Mouse (Mus musculus): Measurements from ENCODE around the gene 4833423E24Rik.
A peak's percentile ranks its signal among the peaks of the same experiment; 100 is the strongest.

The 4833423E24Rik gene

DNA sequence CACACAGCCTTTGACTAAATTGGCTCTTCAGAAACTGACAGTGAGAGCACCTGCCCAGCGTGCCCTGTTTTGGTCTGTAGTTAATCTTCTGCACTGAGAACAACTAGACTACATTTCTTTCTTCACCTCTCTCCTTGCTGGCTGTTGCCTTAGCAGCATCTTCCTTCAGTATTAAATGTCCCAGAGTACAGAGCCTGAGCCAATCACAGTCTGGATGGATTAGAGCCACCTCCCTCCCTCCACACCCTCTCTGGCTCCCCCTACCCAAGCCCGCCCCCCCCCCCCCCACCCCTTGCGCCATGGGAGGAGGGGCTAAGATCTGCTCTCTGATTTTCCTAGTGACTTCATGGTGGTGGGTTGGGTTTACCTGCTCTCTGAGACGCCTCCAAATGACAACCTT, at the start of gene 4833423E24Rik:
4833423E24Rik (minus strand) TSS at position 146 of the 400 bp plus-strand sequence.
- DNase-seq = peak; percentile 6

DNA sequence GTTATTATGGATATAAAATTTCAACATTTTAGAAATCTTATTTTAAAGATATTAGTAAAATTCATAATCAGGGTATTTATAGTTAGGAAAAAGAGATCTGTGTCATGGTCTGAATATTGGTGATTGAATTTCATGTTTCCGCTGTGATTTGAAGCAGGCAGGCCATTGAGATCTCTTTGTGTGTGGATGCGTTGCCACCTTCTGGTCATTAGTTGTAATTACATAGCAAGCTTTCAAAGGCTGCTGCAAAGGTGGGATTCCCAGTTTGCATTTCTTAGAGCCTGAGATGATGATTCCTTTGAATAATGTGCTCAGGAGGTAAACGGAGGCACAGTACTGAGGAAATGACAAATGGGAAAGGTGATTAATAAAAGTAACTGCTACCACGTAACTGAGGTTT, 42.4 kb upstream of the 4833423E24Rik start:
- peak; percentile 64 for DNase-seq

DNA sequence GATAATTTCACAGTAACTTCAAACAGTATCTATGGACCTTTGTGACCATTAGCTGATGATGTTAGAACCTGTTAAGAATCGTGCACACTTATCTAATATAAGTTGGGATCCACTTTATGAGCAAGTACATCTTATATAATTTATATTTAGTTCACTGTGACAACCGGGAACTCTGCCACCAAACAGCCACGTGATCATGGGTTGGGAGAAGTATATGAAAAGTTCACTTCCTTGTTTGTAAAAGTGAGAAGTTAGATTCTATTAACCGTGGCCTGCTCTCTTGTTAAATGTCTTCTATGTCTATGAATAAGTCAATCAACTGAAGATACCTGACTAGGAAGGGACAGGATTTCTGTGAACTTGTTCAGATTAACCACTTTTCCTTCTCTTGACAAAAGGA, 41.4 kb upstream of the 4833423E24Rik start:
- no peak for DNase-seq

DNA sequence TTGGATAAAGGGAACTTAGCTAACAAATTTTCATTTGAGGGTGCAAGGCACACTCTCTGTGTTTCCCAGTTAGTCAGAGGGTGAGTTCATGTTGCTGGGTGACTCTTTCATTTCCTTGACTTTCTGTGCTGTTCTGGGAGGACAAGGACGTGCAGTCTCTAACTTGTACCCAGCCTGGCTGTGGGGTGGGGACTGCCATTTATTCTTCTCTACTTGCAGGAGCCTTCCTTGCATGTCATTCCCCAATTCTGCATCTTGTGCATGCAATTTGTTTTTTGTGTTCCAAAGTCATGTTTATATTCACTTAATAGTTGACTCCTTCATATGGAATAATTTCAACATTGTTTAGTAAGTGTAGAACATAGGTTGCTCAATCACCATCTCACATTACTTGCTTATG, 36.0 kb upstream of the 4833423E24Rik start:
- no peak for DNase-seq

DNA sequence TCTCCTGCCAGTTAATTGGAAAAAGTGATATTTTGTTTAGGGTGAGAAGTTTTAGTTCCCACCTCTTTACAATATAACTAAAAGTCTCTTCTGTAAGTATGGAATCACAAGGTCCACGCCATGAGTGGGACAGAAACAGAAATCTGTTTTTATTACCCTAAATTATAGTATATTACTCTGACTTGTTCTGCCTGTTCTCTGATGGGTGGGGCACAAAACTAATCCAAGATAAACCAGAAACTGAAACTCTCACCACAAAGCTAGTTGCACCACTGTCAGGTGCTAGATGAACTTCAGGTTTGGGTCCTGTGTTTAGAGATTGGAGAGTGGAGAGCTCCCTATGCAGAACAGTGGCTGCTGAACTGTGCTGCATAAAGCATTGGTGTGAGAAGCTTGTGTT, 15.1 kb upstream of the 4833423E24Rik start:
- DNase-seq = no peak

DNA sequence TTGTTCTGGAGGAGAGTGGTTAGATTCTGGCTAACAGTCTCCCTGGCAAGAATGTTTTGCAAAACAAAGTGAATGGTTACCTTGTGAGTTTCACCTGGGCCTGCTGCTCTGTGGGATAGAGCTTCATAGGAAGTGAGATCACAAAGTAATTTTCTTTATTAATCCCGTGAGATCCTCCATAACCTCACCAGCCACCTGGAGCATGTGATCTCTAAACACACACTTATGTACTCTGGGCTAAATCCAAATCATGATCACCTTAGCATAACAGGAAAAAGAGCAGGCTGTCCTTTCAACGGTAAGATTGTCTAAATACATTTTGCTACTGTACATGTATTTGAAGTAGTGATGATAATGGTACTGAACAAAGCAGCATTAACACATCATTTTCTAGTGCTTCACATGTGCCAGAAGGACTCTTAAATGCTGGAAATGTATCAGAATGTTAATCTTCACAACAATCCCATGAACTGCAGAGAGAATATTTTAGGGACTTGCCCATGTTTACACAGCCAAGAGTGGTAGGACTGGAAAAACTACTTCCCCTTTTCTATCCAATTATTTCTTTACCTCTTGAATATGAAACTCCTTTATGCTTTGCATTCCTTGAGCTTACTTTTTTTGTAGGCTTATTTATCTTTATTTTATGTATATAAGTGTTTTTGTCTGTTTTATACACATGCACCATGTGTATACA, 13.4 kb upstream of the 4833423E24Rik start:
- no peak for DNase-seq

DNA sequence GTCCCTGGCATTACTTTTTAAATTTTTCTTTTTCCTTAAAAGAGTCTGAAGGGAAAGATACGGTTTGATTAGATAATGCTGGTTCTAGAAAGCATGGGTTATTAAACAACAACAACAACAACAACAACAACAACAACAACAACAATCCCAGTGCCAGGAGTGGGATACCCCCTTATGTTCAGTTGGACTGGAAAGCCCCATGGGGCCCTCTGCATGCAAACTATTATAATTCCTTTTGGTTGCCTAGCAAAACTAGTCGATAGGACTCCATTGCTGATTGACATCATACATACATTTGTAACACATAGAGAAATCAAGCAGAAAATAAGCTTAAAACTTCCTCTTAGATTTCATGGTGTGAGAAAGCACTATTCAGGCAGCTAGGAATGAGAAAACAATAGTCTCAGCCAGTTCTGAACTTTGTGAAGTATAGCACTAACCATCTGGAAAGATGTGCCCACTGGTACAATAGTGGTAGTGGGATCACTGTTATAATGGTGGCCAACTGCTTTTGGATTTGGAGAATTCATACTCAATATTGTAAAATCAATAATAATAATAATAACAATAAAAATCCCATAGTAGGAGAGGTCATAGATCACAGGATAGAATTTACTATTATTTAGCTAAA, 4.2 kb upstream of the 4833423E24Rik start:
- DNase-seq = no peak

DNA sequence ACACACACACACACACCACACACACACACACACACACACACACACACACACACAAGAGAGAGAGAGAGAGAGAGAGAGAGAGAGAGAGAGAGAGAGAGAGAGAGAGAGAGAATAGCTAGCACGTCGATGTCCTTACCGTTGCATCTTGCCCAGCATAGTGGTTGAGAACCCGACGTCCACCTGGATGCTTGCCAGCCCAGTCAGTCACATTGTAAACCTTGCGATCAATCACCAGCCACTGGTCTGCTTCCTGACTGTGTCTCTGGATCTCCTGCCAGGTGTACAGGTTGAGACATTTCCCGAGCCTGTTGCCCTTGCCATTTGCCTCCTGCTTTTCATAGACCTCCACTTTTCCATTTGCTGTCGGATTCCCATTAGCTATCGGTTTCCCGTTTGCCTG, 532 bp downstream of the 4833423E24Rik start:
- DNase-seq = no peak

GRCm38 (mm10) chr2:85510376-85510775, 8.4 kb downstream of the 4833423E24Rik start:
- DNase-seq = no peak

GRCm38 (mm10) chr2:85490396-85490795, 28.4 kb downstream of the 4833423E24Rik start:
- no peak for DNase-seq

- no peak for DNase-seq
Observed at GRCm38 (mm10) chr2:85466801-85467325, 52.0 kb downstream of the 4833423E24Rik start.

GRCm38 (mm10) chr2:85443539-85443938, 75.3 kb downstream of the 4833423E24Rik start, which contains the start of gene Olfr995:
Gene Olfr995, minus strand, starts transcription at chr2:85443639.
- no peak for DNase-seq

- DNase-seq = no peak
Observed at GRCm38 (mm10) chr2:85442546-85442945, 76.3 kb downstream of the 4833423E24Rik start.

DNA sequence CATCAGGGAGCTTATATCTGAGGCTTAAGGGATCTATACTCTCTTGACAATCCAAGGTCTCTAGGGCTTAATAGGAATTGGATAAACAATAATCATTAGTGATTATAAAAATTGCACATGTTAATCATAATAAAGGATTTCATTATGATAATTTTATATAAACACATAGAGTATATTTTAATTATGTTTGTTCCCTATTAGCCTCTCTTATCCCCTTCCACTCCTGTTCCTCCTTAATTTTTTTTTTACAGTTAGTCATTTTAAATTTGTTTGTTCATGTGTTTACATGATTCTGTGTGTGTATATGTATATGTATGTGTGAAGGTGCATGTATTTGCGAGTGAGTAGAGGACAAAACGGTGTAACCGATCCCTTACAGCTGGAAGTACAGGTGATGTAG, 82.5 kb downstream of the 4833423E24Rik start, which contains the start of gene Olfr994:
Olfr994 (minus strand) TSS at position 101 of the 400 bp plus-strand sequence.
- no peak for DNase-seq

Data from retina, postnatal 1 day (tissue).